Mouse (Mus musculus) urinary bladder, postnatal 4 days (tissue): ENCODE data around the gene Ace2.

Experiments used
- DNase-seq, 2 experiments: peaks; one replicate each; pipeline ENCODE4 v3.0.0; 2021 to 2022; ENCODE audit warnings: low spot score in 2 of 2

Ace2 gene

GRCm38 (mm10) chrX:164139032-164139431 lies at the start of gene Ace2:
Ace2 (plus strand) TSS chrX:164139332.
- no peak for DNase-seq

GRCm38 (mm10) chrX:164089916-164090315 lies 49.2 kb upstream of the Ace2 start:
- DNase-seq: no peak

- no peak for DNase-seq
Measured at GRCm38 (mm10) chrX:164092300-164093169, 46.6 kb upstream of the Ace2 start.

- no peak for DNase-seq
Measured at GRCm38 (mm10) chrX:164093435-164093834, 45.7 kb upstream of the Ace2 start.

- no peak for DNase-seq
Measured at GRCm38 (mm10) chrX:164095838-164096237, 43.3 kb upstream of the Ace2 start.

GRCm38 (mm10) chrX:164101483-164101882 lies 37.6 kb upstream of the Ace2 start:
- no peak for DNase-seq

GRCm38 (mm10) chrX:164102198-164102597 lies 36.9 kb upstream of the Ace2 start:
- DNase-seq: no peak

- no peak for DNase-seq
Measured at GRCm38 (mm10) chrX:164102656-164103055, 36.5 kb upstream of the Ace2 start.

GRCm38 (mm10) chrX:164111146-164111545 lies 28.0 kb upstream of the Ace2 start:
- no peak for DNase-seq

- no peak for DNase-seq
Measured at GRCm38 (mm10) chrX:164113744-164114143, 25.4 kb upstream of the Ace2 start.

GRCm38 (mm10) chrX:164123942-164124341 lies 15.2 kb upstream of the Ace2 start:
- no peak for DNase-seq

GRCm38 (mm10) chrX:164133531-164133930 lies 5.6 kb upstream of the Ace2 start:
- DNase-seq: no peak

- no peak for DNase-seq
Measured at GRCm38 (mm10) chrX:164135304-164135818, 3.8 kb upstream of the Ace2 start.

GRCm38 (mm10) chrX:164145463-164146250 lies 6.5 kb downstream of the Ace2 start:
- DNase-seq: no peak

GRCm38 (mm10) chrX:164152703-164153102 lies 13.6 kb downstream of the Ace2 start:
- peak in 1 of 2 experiments; percentile 19 for DNase-seq

GRCm38 (mm10) chrX:164153606-164154005 lies 14.5 kb downstream of the Ace2 start:
- no peak for DNase-seq

GRCm38 (mm10) chrX:164154594-164154993 lies 15.5 kb downstream of the Ace2 start:
- DNase-seq: no peak

- DNase-seq: no peak
Measured at GRCm38 (mm10) chrX:164164681-164165080, 25.5 kb downstream of the Ace2 start.

GRCm38 (mm10) chrX:164171034-164171433 lies 31.9 kb downstream of the Ace2 start:
- no peak for DNase-seq

GRCm38 (mm10) chrX:164173880-164174279 lies 34.7 kb downstream of the Ace2 start:
- DNase-seq: no peak

- DNase-seq: no peak
Measured at GRCm38 (mm10) chrX:164175311-164175710, 36.2 kb downstream of the Ace2 start.

GRCm38 (mm10) chrX:164175780-164176179 lies 36.6 kb downstream of the Ace2 start:
- DNase-seq: no peak

- no peak for DNase-seq
Measured at GRCm38 (mm10) chrX:164178856-164179255, 39.7 kb downstream of the Ace2 start.
